ENCODE assay signal across 8 mouse cellular contexts in genomic region chr11:101277381-101278222, GRCm38 (mm10). TPM values are rescaled to one million over a fixed set of nuclear protein-coding genes. Genes with fewer than 3 reads are reported as not detected.
DNase-seq lines count a peak whose midpoint lies in the region; ATAC-seq lines count a peak whose summit lies in the region.

No protein-coding gene starts in this region.

- no peak overlapping the region for H3K27ac ChIP-seq in heart, embryonic 12.5 days (ENCODE audit: poor library complexity, severe bottlenecking)
- H3K27ac ChIP-seq in hindbrain, embryonic 10.5 days = peak overlapping the region; percentile 93
- no peak overlapping the region for H3K27ac ChIP-seq in limb, embryonic 11.5 days (replicated peaks; ENCODE audit: low read depth, low read length)
- no peak overlapping the region for H3K27ac ChIP-seq in midbrain, embryonic 14.5 days (replicated peaks; ENCODE audit: low read depth, low read length)

- no peak for DNase-seq in heart, adult 9 months (ENCODE audit: low spot score in 2 of 2)
- DNase-seq in MEL-GATA-1-ER (ENCODE audit: extremely low read depth, low read depth) = peak; percentile 27
- no peak for DNase-seq in hindbrain, embryonic 10.5 days (ENCODE audit: low spot score)
- DNase-seq in limb, embryonic 11.5 days (ENCODE audit: low spot score) = no peak
- no peak for DNase-seq in midbrain, embryonic 14.5 days
- DNase-seq in adrenal gland, adult 2 months = no peak
- DNase-seq in right cerebral cortex, postnatal 4 days = no peak

- H3K4me2 ChIP-seq in heart, embryonic 12.5 days = peak overlapping the region; percentile 87
- H3K4me2 ChIP-seq in limb, embryonic 11.5 days (ENCODE audit: low read depth, severe bottlenecking) = peak overlapping the region; percentile 42
- peak overlapping the region; percentile 88 for H3K4me2 ChIP-seq in midbrain, embryonic 14.5 days (ENCODE audit: low read length)

- ATAC-seq in heart, embryonic 12.5 days (ENCODE audit: insufficient number of reproducible peaks, low FRiP score) = no peak
- ATAC-seq in limb, embryonic 11.5 days (ENCODE audit: insufficient number of reproducible peaks, low FRiP score, low TSS enrichment, low read depth) = no peak
- no peak for ATAC-seq in midbrain, embryonic 14.5 days (ENCODE audit: low FRiP score, low TSS enrichment)

- H3K36me3 ChIP-seq in heart, embryonic 12.5 days = peaks cover 14% of the 10 kb centered on the region
- peaks cover 16% of the 10 kb centered on the region for H3K36me3 ChIP-seq in hindbrain, embryonic 10.5 days
- peaks cover 2% of the 10 kb centered on the region; the same call in 1 of the 2 replicates for H3K36me3 ChIP-seq in limb, embryonic 11.5 days (ENCODE audit: control insufficient read depth, insufficient read depth, low read length)
- H3K36me3 ChIP-seq in midbrain, embryonic 14.5 days (ENCODE audit: control insufficient read depth, insufficient read depth, low read length) = no peaks in the 10 kb centered on the region

- H3K9me3 ChIP-seq in heart, embryonic 12.5 days (replicated peaks) = no peaks in the 10 kb centered on the region
- H3K9me3 ChIP-seq in hindbrain, embryonic 10.5 days = no peaks in the 10 kb centered on the region
- no peaks in the 10 kb centered on the region for H3K9me3 ChIP-seq in limb, embryonic 11.5 days (ENCODE audit: control insufficient read depth, low read length)
- H3K9me3 ChIP-seq in midbrain, embryonic 14.5 days (ENCODE audit: control insufficient read depth, low read length) = no peaks in the 10 kb centered on the region

- peak overlapping the region; percentile 86 for H3K9ac ChIP-seq in heart, embryonic 12.5 days
- no peak overlapping the region; the same call in 1 of the 2 replicates for H3K9ac ChIP-seq in limb, embryonic 11.5 days (ENCODE audit: low read length)
- H3K9ac ChIP-seq in midbrain, embryonic 14.5 days (replicated peaks; ENCODE audit: low read length) = peak overlapping the region; percentile 76

- WGBS in heart, embryonic 12.5 days = 66% methylated on average over 12 of the region's 12 CpGs
- whole genome bisulfite sequencing in hindbrain, embryonic 10.5 days = 76% methylated on average over 12 of the region's 12 CpGs
- WGBS in limb, embryonic 11.5 days = 68% methylated on average over 12 of the region's 12 CpGs
- 81% methylated on average over 12 of the region's 12 CpGs for WGBS in midbrain, embryonic 14.5 days

- peaks cover 28% of the 10 kb centered on the region for H3K4me1 ChIP-seq in heart, embryonic 12.5 days (replicated peaks)
- peaks cover 39% of the 10 kb centered on the region for H3K4me1 ChIP-seq in hindbrain, embryonic 10.5 days (replicated peaks)
- H3K4me1 ChIP-seq in limb, embryonic 11.5 days (ENCODE audit: control insufficient read depth, insufficient read depth, low read length) = peaks cover 12% of the 10 kb centered on the region
- H3K4me1 ChIP-seq in midbrain, embryonic 14.5 days (ENCODE audit: control insufficient read depth, insufficient read depth, low read length) = peaks cover 22% of the 10 kb centered on the region

- H3K27me3 ChIP-seq in heart, embryonic 12.5 days (replicated peaks) = 0 out of 2 replicates have a peak, but pooled peaks cover 9% of the 10 kb centered on the region
- H3K27me3 ChIP-seq in hindbrain, embryonic 10.5 days (ENCODE audit: insufficient read depth, poor library complexity, severe bottlenecking) = peaks cover 43% of the 10 kb centered on the region
- H3K27me3 ChIP-seq in limb, embryonic 11.5 days (ENCODE audit: control insufficient read depth, insufficient read depth, low read length) = peaks cover 5% of the 10 kb centered on the region; the same call in 1 of the 2 replicates
- no peaks in the 10 kb centered on the region for H3K27me3 ChIP-seq in midbrain, embryonic 14.5 days (ENCODE audit: control insufficient read depth, insufficient read depth, low read length)

- peak overlapping the region; percentile 84 for H3K4me3 ChIP-seq in heart, embryonic 12.5 days
- peak overlapping the region; percentile 86 for H3K4me3 ChIP-seq in hindbrain, embryonic 10.5 days
- peak overlapping the region; percentile 58 for H3K4me3 ChIP-seq in limb, embryonic 11.5 days (ENCODE audit: low read depth, low read length)
- H3K4me3 ChIP-seq in midbrain, embryonic 14.5 days (replicated peaks; ENCODE audit: low read depth, low read length) = peak overlapping the region; percentile 78

RNA-seq across cellular contexts. Expression of gene Cntd1, which starts 1.2 kb away (rescaled TPM):
- 0.81 and 1.5 TPM in 2 replicates for polyA plus RNA-seq in heart, embryonic 12.5 days (2016; fragmentation: Nextera tagmentation; extraction: Ambion mirVana)
- 0.95 and 1.9 TPM in 2 replicates for polyA plus RNA-seq in hindbrain, embryonic 10.5 days (2016; fragmentation: Nextera tagmentation; extraction: Ambion mirVana)
- polyA plus RNA-seq in limb, embryonic 11.5 days (2014; fragmentation: Nextera tagmentation; extraction: Ambion mirVana) = 1.3 and 1.8 TPM in 2 replicates
- polyA plus RNA-seq in midbrain, embryonic 14.5 days (2014; fragmentation: Nextera tagmentation; extraction: Ambion mirVana) = 0.38 and 0.55 TPM in 2 replicates
- under 1 TPM; 0.32 to 0.38 TPM for total RNA-seq in adrenal gland, adult 2 months (2021)
- polyA plus RNA-seq in adrenal gland, adult 2 months (2012; rRNA removed) = 0.06 and 0.11 TPM in 2 replicates

RNA-seq across cellular contexts. Expression of gene Coa3, which starts 1.3 kb away (rescaled TPM):
- polyA plus RNA-seq in heart, embryonic 12.5 days (2016; fragmentation: Nextera tagmentation; extraction: Ambion mirVana) = 165 and 171 TPM in 2 replicates
- polyA plus RNA-seq in hindbrain, embryonic 10.5 days (2016; fragmentation: Nextera tagmentation; extraction: Ambion mirVana) = 227 and 244 TPM in 2 replicates
- polyA plus RNA-seq in limb, embryonic 11.5 days (2014; fragmentation: Nextera tagmentation; extraction: Ambion mirVana) = 191 and 204 TPM in 2 replicates
- polyA plus RNA-seq in midbrain, embryonic 14.5 days (2014; fragmentation: Nextera tagmentation; extraction: Ambion mirVana) = 221 and 243 TPM in 2 replicates
- 10 to 100 TPM; 68.3 to 84.3 TPM for total RNA-seq in adrenal gland, adult 2 months (2021)
- 380 and 465 TPM in 2 replicates for polyA plus RNA-seq in adrenal gland, adult 2 months (2012; rRNA removed)

RNA-seq across cellular contexts. Expression of gene Wnk4, which starts 17.2 kb away (rescaled TPM):
- 14.0 TPM in 2 replicates for polyA plus RNA-seq in heart, embryonic 12.5 days (2016; fragmentation: Nextera tagmentation; extraction: Ambion mirVana)
- polyA plus RNA-seq in hindbrain, embryonic 10.5 days (2016; fragmentation: Nextera tagmentation; extraction: Ambion mirVana) = 6.7 and 7.6 TPM in 2 replicates
- polyA plus RNA-seq in limb, embryonic 11.5 days (2014; fragmentation: Nextera tagmentation; extraction: Ambion mirVana) = 7.0 and 8.1 TPM in 2 replicates
- 4.3 and 5.3 TPM in 2 replicates for polyA plus RNA-seq in midbrain, embryonic 14.5 days (2014; fragmentation: Nextera tagmentation; extraction: Ambion mirVana)
- 1 to 10 TPM; 2.1 to 3.7 TPM for total RNA-seq in adrenal gland, adult 2 months (2021)
- 0.62 and 0.94 TPM in 2 replicates for polyA plus RNA-seq in adrenal gland, adult 2 months (2012; rRNA removed)

RNA-seq across cellular contexts. Expression of gene Vps25, which starts 24.1 kb away (rescaled TPM):
- polyA plus RNA-seq in heart, embryonic 12.5 days (2016; fragmentation: Nextera tagmentation; extraction: Ambion mirVana) = 98.8 and 101 TPM in 2 replicates
- polyA plus RNA-seq in hindbrain, embryonic 10.5 days (2016; fragmentation: Nextera tagmentation; extraction: Ambion mirVana) = 135 TPM in 2 replicates
- polyA plus RNA-seq in limb, embryonic 11.5 days (2014; fragmentation: Nextera tagmentation; extraction: Ambion mirVana) = 111 and 120 TPM in 2 replicates
- 111 and 134 TPM in 2 replicates for polyA plus RNA-seq in midbrain, embryonic 14.5 days (2014; fragmentation: Nextera tagmentation; extraction: Ambion mirVana)
- total RNA-seq in adrenal gland, adult 2 months (2021) = 100 to 1,000 TPM; 102 to 116 TPM
- 186 and 204 TPM in 2 replicates for polyA plus RNA-seq in adrenal gland, adult 2 months (2012; rRNA removed)

RNA-seq across cellular contexts. Expression of gene Becn1, which starts 24.5 kb away (rescaled TPM):
- 141 TPM in 2 replicates for polyA plus RNA-seq in heart, embryonic 12.5 days (2016; fragmentation: Nextera tagmentation; extraction: Ambion mirVana)
- polyA plus RNA-seq in hindbrain, embryonic 10.5 days (2016; fragmentation: Nextera tagmentation; extraction: Ambion mirVana) = 153 and 166 TPM in 2 replicates
- 135 and 139 TPM in 2 replicates for polyA plus RNA-seq in limb, embryonic 11.5 days (2014; fragmentation: Nextera tagmentation; extraction: Ambion mirVana)
- 148 and 193 TPM in 2 replicates for polyA plus RNA-seq in midbrain, embryonic 14.5 days (2014; fragmentation: Nextera tagmentation; extraction: Ambion mirVana)
- 100 to 1,000 TPM; 107 to 160 TPM for total RNA-seq in adrenal gland, adult 2 months (2021)
- 81.6 and 126 TPM in 2 replicates for polyA plus RNA-seq in adrenal gland, adult 2 months (2012; rRNA removed)
